In the genomic region with DNA sequence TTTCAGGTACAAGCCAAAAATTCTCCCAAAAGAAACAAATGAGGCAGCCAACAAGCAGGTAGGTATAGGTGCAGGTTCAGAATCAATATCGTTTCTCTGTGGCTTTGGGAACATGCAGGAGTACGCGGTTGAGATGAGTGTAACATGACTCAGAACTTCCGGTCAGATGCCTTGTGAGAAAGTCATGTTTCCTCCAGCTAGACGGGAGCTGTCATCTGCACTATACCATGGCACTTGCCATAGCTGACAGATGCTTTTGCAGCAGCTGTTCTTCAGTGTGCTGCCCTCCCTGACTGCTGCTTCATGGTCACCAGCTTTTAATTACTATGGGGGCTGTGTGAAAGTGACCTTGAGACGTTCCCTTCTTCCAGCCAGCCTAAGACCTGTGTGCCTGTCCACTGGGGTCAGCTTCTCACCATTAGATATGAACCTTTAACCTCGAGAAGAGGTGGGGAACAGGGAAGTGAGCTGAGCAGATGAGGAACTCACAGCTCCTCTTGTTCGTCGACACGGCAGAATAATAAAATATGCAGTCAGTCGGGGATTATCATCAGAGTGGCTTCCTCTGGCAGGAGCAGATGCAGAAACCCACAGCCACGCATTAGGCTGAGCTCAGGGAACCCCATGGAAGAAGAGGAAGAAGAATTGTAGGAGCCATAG, we compare ENCODE assay signal across 8 mouse cellular contexts. TPM values are rescaled to one million over a fixed set of nuclear protein-coding genes. Genes with fewer than 3 reads are reported as not detected.
A peak's percentile ranks its signal among the peaks of the same experiment; 100 is the strongest.
DNase-seq lines count a peak whose midpoint lies in the region; ATAC-seq and TF ChIP-seq lines count a peak whose summit lies in the region.

No protein-coding gene starts in this region.

- no peaks in the 10 kb centered on the region for H3K9me3 ChIP-seq in liver, postnatal 0 days (ENCODE audit: low read length)
- H3K9me3 ChIP-seq in hindbrain, embryonic 14.5 days (ENCODE audit: control insufficient read depth, low read length): no peaks in the 10 kb centered on the region

- no peak overlapping the region for H3K9ac ChIP-seq in liver, postnatal 0 days (replicated peaks)
- H3K9ac ChIP-seq in hindbrain, embryonic 14.5 days: no peak overlapping the region

- H3K27me3 ChIP-seq in liver, postnatal 0 days (ENCODE audit: insufficient read depth, low read length): no peaks in the 10 kb centered on the region
- no peaks in the 10 kb centered on the region for H3K27me3 ChIP-seq in hindbrain, embryonic 14.5 days (ENCODE audit: control insufficient read depth, insufficient read depth, low read length)

- H3K4me1 ChIP-seq in liver, postnatal 0 days (ENCODE audit: insufficient read depth): peaks cover 13% of the 10 kb centered on the region
- no peaks in the 10 kb centered on the region for H3K4me1 ChIP-seq in hindbrain, embryonic 14.5 days (replicated peaks; ENCODE audit: control insufficient read depth, insufficient read depth, low read length)

- H3K36me3 ChIP-seq in liver, postnatal 0 days (replicated peaks; ENCODE audit: insufficient read depth, low read length): no peaks in the 10 kb centered on the region
- no peaks in the 10 kb centered on the region for H3K36me3 ChIP-seq in hindbrain, embryonic 14.5 days (replicated peaks; ENCODE audit: control insufficient read depth, insufficient read depth)

- WGBS in liver, postnatal 0 days (ENCODE audit: insufficient replicate concordance): 28% methylated on average over 12 of the region's 12 CpGs
- WGBS in hindbrain, embryonic 14.5 days: 68% methylated on average over 12 of the region's 12 CpGs

- TF ChIP-seq EP300 in liver, postnatal 0 days (IDR thresholded peaks at IDR 0.05; ENCODE audit: low read depth): no peak

- H3K4me3 ChIP-seq in liver, postnatal 0 days (ENCODE audit: low read depth, low read length): no peak overlapping the region
- H3K4me3 ChIP-seq in hindbrain, embryonic 14.5 days (replicated peaks; ENCODE audit: low read length): no peak overlapping the region

- peak overlapping the region; percentile 32; the same call in 1 of the 2 replicates for H3K4me2 ChIP-seq in liver, postnatal 0 days (ENCODE audit: low read depth, low read length)
- H3K4me2 ChIP-seq in hindbrain, embryonic 14.5 days (replicated peaks): no peak overlapping the region

- peak overlapping the region; percentile 70 for H3K27ac ChIP-seq in liver, postnatal 0 days (ENCODE audit: low read depth)
- no peak overlapping the region for H3K27ac ChIP-seq in hindbrain, embryonic 14.5 days

- ATAC-seq in common myeloid progenitor, adult 5-6 weeks (replicated peaks; ENCODE audit: low read depth, poor library complexity, severe bottlenecking): peak; percentile 64
- ATAC-seq in liver, postnatal 0 days: peak; percentile 54
- ATAC-seq in hindbrain, embryonic 14.5 days (ENCODE audit: low FRiP score): no peak

- no peak for TF ChIP-seq CTCF in liver, postnatal 0 days (IDR thresholded peaks at IDR 0.05; ENCODE audit: low read depth)

- peak; percentile 94 for DNase-seq in heart, adult 11 months
- DNase-seq in heart, postnatal 4 days: no peak
- DNase-seq in 416B (ENCODE audit: low read depth): peak; percentile 85
- DNase-seq in liver, postnatal 0 days: peak; percentile 13
- no peak for DNase-seq in right cerebral cortex, adult 18-20 months
- no peak for DNase-seq in embryo, embryonic 9.5 days (ENCODE audit: extremely low spot score)
- no peak for DNase-seq in hindbrain, embryonic 14.5 days (ENCODE audit: low spot score)

RNA-seq across cellular contexts. Expression of a gene that starts 7.0 kb away (rescaled TPM):
- total RNA-seq in heart, postnatal 4 days (2021): under 1 TPM; 0.70 to 0.91 TPM
- total RNA-seq in common myeloid progenitor, adult 5-6 weeks (2017): 0.05 and 0.97 TPM in 2 replicates
- 1.2 and 1.5 TPM in 2 replicates for polyA plus RNA-seq in liver, postnatal 0 days (2015; fragmentation: Nextera tagmentation; extraction: Ambion mirVana)
- polyA plus RNA-seq in hindbrain, embryonic 14.5 days (2014; fragmentation: Nextera tagmentation; extraction: Ambion mirVana): 0.34 and 0.48 TPM in 2 replicates

RNA-seq across cellular contexts. Expression of a gene that starts 50.9 kb away (rescaled TPM):
- total RNA-seq in heart, postnatal 4 days (2021): 100 to 1,000 TPM; 670 to 689 TPM
- 203 and 235 TPM in 2 replicates for total RNA-seq in common myeloid progenitor, adult 5-6 weeks (2017)
- polyA plus RNA-seq in liver, postnatal 0 days (2015; fragmentation: Nextera tagmentation; extraction: Ambion mirVana): 192 and 201 TPM in 2 replicates
- 278 and 290 TPM in 2 replicates for polyA plus RNA-seq in hindbrain, embryonic 14.5 days (2014; fragmentation: Nextera tagmentation; extraction: Ambion mirVana)

Comparison
In these comparisons a context has a peak if more than half of its experiments do, and no peak if none do; other contexts are left out.
1. DNase-seq: peak in heart, adult 11 months (single experiment), 416B (single experiment) and liver, postnatal 0 days (single experiment); none in heart, postnatal 4 days (single experiment), right cerebral cortex, adult 18-20 months (single experiment), embryo, embryonic 9.5 days (single experiment) and hindbrain, embryonic 14.5 days (single experiment).